Mouse (Mus musculus): Measurements from ENCODE around the gene Jarid2. TPM values are rescaled to one million over a fixed set of nuclear protein-coding genes. Genes with fewer than 3 reads are reported as not detected.

Jarid2 gene
- 5.8 and 6.2 TPM in 2 replicates for polyA plus RNA-seq (2012; rRNA removed)

GRCm38 (mm10) chr13:44729424-44729971, at the start of gene Jarid2:
TSS of gene Jarid2 (plus strand) at chr13:44729474.

All from liver, embryonic 14 days (tissue).